Mouse (Mus musculus) testis, postnatal 10 days (tissue): ENCODE results near the gene Gm17949.
"Not testable (repeated sequence)": the region's sequence is repeated elsewhere in the genome, so short reads cannot be mapped to it uniquely, and the experiment has no call there.

ENCODE experiments used
- DNase-seq: peaks from one replicate; pipeline ENCODE4 v3.0.0; 2021; ENCODE audit warnings: low spot score

Gm17949 gene

GRCm38 (mm10) chr17:57047406-57047805 lies 36.1 kb downstream of the Gm17949 start:
- DNase-seq, result peak; percentile 73

DNA sequence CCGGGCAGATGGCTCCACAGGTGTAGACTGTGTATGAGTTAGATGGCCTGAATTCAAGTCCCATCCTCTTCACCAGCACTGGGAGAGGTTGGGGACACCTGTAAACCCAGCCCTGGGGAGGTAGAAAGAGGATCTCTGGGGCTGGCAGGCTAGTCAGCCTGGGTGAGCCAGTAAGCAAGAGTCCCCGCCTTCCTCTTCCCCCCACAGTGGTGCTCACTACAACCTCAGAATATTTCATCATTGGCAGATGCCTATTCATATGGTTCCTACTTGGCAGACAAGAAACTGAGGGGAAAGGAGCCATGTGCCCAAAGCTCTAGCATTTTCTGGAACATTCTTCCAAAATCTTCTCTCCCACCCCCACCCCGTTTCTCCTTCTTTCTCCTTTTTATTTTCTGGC lies 37.5 kb downstream of the Gm17949 start:
- no peak for DNase-seq

DNA sequence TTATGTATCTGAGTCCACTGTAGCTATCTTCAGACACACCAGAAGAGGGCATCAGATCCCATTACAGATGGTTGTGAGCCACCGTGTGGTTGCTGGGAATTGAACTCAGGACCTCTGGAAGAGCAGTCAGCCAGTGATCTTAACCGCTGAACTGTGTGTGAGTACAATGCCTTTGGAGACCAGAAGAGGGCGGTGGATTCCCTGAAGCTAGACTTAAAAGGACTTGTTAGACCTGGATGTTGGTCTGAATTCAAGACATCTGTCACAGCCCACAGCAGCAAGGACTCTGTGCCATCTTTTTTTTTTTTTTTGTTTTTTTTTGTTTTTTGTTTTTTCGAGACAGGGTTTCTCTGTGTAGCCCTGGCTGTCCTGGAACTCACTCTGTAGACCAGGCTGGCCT lies 40.4 kb downstream of the Gm17949 start:
- DNase-seq, result not testable (repeated sequence)

- no peak for DNase-seq
Measured at GRCm38 (mm10) chr17:57056246-57056645, 45.0 kb downstream of the Gm17949 start.

DNA sequence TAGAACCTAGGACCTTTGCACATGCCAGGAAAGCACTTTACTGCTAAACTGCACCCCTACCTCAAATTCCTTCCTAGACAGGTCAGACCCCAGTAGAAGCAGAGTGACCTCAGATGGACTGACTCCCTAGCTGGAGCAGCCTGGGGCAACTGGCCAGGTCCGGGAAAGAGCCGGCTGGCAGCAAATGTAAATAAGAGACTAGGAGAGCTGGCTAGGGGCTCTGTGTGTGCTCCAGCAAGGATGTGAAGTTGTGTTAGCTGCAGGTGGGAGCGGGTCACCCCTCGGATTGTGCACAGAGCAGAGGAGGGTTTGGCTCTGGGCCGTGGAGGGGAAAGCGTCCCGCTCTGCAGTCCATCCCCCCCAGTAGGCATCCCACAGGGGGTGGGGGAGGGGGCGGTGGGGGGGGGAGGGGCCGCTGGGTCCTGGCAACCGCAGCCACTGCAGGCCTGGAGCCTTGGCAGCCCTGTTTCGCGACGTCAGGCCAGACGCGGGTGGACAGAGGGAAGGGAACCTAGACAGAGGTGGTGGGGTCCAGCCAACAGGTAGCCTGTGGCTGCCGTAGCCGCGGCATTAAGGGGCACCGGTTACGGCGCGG lies 47.7 kb downstream of the Gm17949 start, which contains the start of gene Crb3:
Gene Crb3, plus strand, starts transcription at position 215 of the 595 bp plus-strand sequence.
- DNase-seq, result peak; percentile 63

DNA sequence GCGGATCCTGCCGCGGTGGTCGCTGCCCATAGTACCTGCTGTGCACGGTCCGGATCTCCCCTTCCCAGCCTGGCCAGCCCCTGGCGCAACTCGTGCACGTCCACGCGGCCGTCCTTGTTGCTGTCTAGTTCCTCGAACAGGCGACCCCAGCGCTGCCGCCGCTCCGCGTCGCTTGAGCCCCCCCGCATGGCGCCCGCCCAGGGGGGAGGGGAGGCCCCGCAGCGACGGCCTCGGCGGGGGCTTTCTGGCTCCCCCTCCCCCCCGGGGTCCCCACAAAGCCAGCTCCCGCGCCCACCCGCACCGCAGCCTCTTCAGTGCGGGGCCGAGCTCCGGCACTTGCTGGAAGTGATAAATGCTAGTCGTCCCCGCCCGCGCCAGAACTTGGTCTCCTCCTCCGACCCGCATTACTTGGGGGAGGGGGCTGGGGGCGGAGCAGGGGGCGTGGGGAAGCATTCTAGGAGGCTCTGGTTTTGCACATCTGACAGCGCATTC lies 48.3 kb downstream of the Gm17949 start, which contains the start of gene Slc25a23:
Gene Slc25a23, minus strand, starts transcription at position 378 of the 492 bp plus-strand sequence.
- DNase-seq, result peak; percentile 86

GRCm38 (mm10) chr17:57060231-57060801 lies 49.0 kb downstream of the Gm17949 start:
- peak; percentile 95 for DNase-seq

DNA sequence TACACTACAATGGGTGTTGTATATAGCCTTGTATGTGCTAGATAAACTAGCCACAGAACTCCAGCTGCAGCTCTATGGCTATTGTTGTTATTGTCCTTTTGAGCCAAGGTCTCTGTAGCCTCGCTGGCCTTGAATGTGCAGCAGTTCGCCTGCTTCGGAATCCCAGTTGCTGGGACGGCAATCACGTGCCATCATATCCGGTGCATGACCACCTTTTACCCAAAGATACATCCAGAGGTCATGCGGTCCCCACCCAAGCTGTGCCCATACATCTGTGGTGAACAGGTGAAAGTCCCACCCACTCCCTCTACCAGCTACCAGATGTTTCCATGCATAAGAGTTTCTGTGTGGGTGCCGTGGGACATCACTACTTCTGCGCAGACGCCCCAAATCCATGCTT lies 49.8 kb downstream of the Gm17949 start:
- no peak for DNase-seq

GRCm38 (mm10) chr17:57062011-57062521 lies 50.8 kb downstream of the Gm17949 start:
- peak; percentile 64 for DNase-seq

- no peak for DNase-seq
Measured at GRCm38 (mm10) chr17:57062548-57062947, 51.3 kb downstream of the Gm17949 start.

DNA sequence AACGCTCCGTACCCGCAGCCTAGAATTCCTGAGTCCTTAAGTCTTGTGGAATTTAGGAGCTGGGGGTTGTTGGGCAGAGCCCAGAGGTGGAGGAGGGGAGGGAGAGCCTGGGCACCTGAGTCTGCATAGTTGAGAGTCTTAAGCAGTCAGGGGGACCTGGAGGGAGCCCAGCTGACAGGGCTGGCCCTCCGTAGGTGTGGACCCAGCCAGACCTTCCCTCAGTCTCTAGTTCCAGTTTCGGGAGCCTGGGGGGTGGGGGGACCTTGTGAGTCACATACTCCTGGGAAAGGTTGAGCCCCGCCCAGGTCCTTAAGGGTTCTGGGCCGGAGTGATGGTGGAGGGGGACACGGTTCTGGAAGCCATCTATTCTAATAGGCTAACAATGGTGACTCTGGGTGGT lies 51.8 kb downstream of the Gm17949 start:
- no peak for DNase-seq

DNA sequence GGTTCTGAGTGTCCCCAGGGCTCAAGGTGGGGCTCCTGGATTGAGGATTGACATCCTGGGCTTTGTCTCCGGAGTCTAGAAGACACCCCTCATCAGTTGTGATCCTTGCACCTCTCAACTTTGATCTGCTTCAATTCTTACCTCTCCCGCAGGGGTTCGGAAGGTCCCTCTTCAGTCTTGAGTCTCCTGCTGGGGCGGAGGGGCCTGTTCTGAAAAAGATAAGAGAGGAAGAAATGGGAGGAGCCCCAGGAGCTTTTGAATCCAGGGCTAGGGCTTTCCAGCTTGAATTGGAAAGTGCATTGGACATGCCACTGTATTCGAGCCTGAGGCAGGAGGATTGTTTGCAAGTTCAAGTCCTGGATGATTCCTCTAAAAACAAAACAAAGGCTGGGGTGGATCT lies 55.6 kb downstream of the Gm17949 start:
- no peak for DNase-seq

DNA sequence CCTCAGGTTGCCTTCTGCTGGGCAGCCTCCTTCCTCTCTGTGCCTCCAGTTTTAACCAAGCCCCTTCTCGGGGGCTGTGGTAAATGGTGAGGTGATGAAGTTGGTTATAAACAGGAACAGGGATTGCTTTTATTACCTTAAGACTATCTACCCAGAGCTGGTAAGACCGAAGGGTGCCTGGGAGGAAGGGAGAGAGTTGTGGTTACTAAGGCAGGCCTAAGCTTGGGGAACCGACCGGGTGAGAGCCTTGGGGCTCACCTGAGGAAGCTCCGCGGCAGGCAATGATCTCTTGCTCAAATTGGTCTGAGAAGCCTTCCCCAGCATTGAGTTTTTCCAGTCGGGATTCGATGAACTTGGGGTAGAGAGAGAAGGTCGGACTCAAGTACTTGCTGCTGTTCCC lies 59.0 kb downstream of the Gm17949 start:
- no peak for DNase-seq

DNA sequence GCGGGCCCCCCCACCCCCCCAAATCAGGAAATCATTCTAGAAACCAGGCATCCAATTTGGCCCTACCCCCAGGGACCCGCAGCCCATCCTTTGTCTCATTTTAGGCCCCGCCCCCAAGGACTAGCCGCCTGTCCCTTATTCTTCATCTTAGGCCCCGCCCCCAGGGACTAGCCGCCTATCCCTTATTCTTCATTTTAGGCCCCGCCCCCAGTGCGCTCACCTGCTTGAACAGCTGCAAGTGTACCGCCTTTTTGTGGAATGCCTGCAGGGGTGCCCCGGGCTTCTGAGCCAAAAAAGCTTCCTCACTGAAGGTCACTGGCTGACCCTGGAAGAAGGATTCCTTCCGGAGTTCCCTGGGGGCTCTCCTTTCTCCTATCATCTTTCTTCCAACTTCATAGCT lies 59.4 kb downstream of the Gm17949 start:
- DNase-seq, result peak; percentile 62
